Mouse (Mus musculus): ENCODE data around the gene Tmem270.

The Tmem270 gene

DNA sequence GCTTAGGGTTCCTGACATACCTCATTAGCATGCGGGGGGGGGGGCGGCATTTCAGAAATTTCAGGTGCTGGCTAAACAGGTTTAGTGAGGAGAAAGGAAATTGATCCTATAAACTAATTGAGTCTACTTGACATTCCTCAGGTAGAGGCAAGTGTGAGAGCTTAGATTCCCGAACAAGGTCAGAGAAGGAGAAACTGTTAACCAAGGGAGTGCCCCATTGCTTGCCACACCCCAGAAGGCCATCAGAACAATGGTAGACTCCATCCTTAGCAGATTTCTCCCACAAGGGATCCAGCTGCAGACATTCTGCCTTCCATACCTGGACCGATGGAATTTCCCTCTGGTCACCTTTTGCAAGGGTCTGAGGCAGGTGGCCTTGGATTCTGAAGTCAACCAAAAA is 20.2 kb upstream of the Tmem270 start:
- DNase-seq: no peak

DNA sequence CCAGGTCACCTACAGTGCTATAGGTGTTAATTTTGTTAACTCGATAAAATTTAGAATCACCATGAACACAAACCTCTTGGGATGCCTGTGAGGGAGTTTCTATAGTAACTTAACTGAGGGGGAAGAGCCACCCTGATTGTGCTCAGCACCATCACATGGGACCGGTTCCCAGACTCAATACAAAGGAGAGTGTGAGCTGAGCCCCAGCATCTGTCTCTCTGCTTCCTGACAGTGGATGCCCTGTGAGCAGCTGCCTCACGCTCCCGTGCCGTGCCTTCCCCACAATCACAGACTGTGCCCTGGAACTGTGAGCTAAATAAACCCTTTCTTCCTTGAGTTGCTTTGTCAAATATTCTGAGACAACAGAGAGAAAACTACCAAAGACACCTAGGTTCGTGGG is 16.6 kb upstream of the Tmem270 start:
- no peak for DNase-seq

DNA sequence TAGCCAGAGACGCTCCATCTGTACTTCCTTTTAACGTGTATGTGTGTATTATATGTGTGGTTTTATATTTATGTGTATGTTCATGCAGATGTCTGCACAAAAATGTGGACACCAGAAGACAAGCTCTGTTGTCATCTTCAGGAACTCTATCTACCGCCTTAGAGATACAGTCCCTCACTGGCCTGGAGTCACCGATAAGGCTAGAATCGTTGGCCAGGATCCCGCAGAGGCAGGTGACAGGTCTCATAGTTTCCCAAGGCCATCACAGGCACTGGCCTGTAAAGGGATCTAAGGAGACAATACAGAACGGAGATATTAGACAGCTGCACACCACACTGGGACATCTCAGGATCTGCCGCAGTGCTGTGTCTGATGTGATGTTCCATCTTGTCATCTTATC is 14.6 kb upstream of the Tmem270 start:
- no peak for DNase-seq

DNA sequence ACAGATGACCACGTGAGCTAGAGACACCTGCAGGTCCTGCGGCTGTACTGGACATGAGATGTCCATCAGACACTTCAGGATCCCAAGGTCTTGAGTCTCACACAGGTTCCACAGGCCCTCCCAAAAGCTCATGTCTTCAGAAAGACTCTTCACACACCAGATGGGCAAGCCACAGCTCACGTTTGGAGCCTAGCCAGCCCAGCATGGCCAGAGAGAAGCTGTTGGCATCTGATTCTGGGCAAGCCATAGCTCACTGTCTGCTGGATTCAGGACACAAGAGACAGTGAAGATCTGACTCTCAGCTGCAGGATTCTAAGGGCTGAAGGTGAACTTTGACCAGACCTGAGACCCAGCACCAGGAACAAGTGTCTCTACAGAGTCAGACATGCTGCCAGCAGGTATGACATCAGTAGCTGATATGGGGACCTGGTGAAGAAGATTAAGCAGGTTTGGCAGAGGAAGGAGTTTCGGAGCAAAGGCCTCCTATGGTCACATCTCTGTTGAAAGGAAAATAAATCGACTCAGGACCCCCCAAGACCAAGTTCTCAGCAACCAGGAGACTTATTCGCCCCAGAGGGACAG is 13.7 kb upstream of the Tmem270 start:
- DNase-seq: no peak

DNA sequence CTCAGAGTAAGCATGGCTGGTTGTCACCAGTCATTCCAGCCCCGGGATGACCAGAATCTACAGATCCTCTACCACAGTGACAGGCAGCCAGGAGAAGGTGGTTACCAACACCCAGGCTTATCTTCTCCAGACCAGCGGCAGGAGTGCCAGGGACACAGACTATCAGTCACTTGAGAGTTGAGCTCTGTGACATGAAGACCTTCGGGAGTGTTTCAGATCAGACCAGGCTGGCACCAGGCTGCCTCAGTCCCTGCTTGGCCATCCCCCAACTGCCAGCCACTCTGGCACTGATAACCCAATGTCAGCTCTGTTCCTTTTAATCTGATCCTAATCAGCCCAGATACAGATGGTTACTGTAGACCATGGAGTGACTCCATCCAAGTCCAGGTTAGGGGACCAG is 12.6 kb upstream of the Tmem270 start:
- DNase-seq: no peak

DNA sequence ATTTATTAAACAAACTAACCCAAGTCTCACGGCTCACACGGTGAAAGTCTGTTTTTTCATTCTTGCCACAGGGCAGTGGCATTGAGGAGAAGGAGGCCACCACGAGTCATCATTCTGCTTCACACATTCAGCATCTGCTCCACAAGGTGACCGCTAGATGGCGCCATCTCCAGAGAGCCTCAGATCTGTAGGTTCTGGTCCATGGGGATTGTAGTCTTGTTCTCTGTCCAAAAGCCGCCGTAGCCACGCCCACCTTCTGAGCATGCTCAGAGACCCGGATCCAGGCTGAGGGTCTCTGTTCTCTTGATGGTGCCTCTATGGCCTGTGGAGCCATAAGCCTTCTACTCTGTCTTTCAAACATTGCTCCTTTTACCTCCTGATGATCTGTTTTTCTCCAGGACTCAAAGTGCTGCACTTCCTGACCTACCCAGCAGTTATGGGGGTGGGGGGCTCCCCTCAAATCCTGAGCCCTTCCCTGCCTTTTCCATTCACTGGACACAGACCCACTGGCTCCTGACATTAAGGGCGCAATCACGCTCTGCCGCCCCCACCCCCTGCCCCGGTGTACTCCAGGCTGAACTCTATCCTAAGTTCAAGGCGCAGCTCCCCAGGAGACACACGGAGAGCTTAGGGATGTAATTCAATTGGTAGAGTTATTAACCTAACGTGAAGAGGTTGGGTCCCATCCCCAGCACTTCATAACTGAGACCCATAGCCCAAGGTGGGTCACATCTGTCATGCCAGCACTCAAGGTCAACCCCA is 11.7 kb upstream of the Tmem270 start:
- peak; percentile 64 for DNase-seq

DNA sequence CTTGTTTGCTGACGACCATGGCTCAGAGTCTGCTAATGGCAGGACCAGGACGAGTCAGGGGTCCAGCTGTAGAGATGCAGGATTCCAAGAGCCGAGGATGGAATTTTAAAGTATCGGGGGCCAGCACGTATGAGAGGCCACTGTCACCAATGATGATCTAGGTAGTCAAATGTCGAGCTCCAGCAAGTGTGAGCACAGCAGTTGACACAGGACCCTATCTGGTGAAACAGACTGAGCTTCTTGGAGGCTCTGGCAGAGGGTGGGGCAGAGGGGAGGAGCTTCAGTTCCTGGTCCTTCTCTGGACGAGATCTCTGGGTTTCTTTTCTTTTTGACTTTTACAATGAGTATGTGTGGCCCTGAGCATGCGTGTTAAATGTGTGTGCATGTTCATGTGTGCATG is 8.8 kb upstream of the Tmem270 start, which contains the start of gene Cldn13:
Cldn13 (minus strand) TSS at position 216 of the 400 bp plus-strand sequence.
- DNase-seq: no peak

DNA sequence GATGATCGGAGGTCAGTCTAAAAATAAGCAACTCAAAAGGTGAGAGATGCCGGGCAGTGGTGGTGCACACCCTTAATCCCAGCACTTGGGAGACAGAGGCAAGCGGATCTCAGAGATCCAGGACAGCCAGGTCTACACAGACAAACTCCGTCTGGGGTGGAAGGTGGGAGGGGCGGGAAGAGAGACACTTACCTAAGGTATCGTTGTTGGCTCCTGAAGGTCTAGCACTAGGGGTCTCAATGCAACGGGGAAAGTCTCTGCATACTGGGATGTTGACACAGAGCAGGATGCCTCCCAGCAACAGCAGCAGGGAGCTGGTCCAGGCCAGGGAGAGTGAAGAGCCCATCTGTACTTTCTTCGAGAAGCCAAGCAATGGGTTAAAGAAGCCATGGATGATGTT is 8.0 kb upstream of the Tmem270 start:
- no peak for DNase-seq

DNA sequence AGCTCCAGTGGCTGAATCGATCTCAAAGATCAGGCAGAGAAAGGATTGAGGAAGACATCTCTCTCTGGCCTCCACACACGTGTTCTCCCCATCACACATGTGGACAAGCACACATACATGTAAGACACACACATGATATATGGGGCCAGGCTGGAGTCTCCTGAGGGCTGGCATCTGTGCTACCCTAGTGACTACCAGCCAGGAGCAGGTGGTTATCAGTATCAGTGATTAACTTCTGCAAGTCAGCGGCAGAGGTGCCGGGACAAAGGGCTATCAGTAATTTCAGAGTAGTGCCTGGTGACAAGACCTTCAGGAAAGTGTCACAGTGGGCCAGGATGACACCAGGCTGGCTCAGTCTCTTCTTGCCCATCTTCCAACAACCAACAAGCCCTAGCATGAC is 7.2 kb upstream of the Tmem270 start:
- DNase-seq: no peak

DNA sequence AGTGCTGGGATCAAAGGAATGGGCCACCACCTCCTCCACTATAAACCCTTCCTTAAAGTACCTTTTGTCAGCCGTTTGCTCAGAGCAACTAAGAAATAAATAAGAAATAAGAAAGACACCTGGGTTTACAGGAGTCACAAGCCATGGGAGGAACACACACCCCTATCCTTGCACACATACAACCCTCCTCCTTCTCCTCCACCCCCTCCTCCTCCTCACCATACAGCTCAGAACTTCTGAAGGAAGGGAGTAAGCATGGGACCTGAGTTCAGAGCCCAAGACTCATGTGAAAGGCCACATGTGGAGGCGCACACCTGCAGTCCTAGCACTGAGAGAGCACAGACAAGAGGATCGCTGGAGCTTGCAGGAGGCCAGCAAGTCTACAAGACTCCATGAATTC is 6.8 kb upstream of the Tmem270 start:
- DNase-seq: no peak

DNA sequence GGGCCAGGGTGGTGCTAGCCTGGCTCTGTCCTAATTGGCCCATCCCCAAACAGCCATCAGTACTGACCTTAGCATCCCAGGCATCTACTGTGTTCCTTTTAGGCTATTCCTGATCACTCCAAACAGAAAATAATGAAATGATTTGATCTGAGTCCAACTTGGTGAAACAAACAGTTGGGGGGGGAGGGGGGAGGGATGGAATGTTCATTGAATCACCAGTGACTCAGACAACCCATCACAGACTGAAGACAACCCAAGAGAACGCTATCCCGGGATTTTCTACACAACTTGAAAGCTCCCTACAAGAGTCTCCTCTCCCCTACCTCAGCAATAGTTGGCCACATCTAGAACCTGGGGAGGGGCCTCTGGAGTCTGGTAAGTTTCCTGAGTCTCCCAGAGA is 5.4 kb upstream of the Tmem270 start:
- no peak for DNase-seq

DNA sequence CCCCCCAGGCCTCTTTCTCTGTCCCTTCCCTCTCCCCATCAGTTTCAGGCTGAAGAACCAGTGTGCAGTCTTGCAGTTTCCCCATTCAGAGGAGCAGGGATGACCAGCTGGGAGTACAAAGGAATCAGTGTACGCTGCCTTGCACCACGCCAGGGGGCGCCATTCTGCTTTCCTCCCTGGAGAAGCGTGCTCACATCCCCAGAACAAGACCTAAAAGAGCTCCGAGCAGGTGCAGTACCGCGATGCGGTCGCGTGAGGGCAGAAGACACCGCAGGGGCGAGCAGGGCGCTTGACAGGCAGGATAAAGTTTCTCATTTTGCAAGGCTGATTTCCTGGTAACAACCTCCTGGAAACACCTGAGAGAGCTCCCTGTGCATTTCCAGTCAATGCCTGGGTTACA is 602 bp upstream of the Tmem270 start:
- DNase-seq: peak; percentile 99

DNA sequence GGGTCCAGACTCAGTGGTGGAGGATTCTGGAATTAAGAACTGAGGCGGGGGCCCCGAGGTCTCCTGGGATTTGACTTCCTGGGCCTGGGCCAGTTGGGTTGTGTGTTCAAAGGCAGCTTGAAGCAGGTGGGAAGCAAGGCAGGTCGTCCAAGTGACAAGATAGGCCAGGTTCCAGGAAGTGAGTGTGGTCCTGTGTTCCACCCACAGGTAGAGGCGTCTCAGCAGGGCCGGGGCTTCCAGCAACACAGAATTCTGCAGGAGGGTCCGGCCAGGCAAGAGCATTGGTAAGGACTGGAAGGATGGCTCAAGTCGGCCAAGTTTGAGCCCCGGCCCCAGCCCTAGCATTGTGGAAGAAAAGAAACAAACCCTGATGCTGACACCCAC is 4.9 kb downstream of the Tmem270 start:
- DNase-seq: no peak

DNA sequence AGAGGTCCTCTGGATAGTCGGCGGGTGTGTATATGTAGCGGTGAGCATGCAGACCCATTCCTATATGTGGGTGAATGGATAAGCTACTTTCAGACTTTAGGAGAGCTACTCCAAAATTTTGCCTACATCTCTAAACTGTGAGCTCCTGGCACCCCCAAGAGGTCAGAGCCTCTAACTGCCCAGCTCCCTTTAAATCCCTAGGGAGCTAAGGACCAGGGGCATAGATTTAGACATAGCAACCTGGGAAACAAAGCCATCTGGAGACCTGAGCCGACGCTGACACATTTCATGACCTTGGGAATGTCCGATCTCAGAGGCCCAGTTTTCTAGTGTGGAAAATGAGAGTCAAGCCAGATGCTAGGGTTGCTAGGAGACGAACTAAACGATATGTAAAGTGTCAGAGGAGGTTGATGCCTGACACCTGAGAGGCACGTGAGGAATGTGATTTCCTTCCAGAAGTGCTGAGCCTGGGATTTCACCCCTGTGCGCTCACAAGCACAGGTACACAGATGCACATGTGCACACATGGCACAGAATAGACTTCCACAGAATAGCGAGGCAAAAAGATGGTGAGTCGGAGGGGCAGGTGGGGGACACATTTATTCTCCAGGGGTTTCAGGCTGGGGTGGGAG is 5.4 kb downstream of the Tmem270 start:
- peak; percentile 39 for DNase-seq

DNA sequence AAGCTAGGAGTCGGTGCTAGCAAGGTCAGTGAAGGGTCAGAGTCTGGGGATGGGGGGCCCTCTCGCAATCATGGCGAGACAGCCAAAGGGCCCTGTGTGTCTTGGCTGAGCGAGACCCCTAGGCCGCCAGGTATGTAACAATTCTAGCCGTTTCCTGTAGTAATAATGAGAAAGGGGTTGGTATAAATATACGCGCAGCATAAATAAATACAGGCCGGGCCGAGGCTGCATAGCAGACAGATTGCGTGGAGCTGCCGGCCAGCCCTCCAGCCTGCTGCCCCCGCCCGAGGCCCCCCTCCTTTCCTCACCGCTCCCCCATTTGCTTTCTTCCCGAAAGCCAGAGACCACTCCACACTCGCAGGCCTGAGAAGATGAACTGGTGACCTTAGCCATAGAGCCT is 8.9 kb downstream of the Tmem270 start:
- no peak for DNase-seq

DNA sequence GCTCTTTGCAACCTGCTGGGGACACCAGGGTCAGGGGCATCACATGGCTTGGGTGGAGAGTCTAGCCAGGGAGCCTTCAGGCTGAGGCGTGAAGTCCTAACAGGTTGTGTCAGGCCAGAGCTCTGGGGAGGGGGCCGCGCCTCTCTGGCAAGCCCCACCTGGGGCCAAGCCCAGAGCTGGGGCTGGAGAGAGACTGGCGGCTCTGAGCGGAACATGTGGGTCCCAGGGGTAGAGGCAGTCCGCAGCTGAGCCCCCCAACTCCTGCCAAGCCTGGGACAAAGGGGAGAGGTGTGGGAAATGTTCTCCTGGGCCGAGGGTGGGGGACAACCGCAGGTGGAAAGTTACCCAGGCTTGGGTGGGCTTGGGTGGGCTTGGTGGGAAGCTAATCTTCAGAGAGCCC is 9.6 kb downstream of the Tmem270 start:
- DNase-seq: no peak

DNA sequence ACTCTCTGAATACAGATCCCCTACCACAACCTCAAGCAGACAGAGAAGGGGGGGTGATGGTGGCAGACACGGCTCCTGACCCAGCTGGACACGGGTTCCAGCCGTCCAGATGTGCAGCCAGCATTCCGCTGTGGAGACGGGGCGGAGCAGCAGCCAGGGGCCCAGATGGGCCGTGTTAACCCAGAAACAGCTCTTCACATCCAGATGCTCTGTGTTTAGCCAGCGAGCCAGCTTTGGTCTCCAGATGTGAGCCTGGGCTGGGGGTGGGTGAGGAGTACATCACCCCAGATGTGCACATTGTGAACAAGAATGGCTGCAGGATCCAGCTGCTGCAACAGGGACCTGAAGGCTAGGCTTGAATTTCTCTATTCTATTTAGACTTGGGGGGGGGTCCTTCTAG is 11.2 kb downstream of the Tmem270 start:
- DNase-seq: no peak

DNA sequence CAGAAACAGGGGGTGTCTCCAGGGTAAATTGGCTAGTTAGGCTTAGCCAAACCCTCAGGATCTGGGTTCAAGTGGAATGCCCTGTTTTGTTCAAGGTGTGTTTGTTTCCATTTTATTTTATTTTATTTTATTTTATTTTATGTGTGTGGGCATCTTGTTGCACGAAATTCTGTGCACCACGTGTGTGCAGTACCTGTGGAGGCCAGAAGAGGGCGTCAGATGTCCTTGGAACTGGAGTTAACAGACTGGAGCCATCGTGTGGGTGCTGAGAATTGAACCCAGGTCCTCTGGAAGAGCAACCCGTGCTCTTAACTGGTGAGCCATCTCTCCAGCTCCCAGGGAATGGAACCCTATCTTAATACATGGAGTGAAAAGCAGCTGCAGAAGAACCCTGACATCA is 13.8 kb downstream of the Tmem270 start:
- no peak for DNase-seq

DNA sequence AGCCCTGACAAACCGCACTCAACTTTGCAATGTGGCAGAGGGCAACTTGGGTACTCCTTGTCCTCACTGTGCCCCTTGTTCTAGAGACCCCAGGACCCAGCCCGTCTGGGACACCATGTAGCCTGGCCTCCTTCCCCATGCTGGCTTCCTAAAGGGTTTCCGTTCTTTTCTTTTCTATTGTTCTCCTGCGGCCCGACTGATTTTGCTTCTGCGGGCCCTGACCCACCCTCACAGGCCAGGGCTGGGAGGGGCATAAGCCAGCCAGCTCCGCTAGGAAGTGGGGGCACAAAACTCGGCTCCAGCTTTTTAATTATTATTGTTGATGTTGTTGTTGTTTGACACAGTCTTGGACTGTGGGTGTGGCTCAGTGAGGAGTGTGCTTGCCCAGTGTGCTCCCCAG is 15.0 kb downstream of the Tmem270 start:
- no peak for DNase-seq

DNA sequence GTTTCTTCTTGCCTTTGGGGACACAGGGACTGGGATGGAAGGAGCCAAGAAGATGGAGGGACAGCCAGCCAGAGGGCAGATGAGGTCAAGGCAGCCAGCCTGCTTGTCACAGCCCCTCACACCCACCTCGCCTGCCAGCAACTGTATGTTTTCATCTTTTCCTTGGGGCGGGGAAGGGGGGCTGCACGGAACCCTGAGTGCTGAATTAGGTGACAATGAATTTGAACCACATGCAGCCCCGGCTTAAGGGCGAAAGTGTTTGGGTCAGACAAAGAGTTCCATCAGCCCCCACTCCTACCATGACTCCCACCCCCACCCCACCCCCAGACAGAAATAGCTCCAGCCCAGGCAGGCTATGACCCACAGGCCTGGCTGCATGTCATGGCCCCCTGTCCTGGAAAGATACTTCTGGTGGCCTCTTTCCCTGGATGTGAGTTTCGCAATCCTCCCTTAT is 15.9 kb downstream of the Tmem270 start:
- no peak for DNase-seq

DNA sequence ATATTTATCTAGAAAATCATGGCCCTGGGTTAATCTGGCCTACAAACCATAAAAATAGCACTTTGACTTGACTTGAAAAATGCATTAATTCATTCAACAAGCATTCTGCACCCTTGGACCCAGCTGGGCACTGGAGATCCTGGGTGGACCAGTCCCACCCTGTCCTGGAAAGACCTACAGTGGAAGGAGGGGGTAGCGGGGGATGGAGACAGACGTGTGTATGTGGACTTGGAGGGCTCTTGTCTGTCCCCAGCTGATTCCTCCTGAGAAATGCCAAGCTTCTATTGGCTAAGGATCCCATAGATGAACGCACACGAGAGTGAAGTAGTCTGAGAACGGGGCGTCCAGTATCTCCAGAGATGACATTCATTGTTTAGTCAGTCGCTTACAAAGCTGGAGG is 18.0 kb downstream of the Tmem270 start:
- no peak for DNase-seq

DNA sequence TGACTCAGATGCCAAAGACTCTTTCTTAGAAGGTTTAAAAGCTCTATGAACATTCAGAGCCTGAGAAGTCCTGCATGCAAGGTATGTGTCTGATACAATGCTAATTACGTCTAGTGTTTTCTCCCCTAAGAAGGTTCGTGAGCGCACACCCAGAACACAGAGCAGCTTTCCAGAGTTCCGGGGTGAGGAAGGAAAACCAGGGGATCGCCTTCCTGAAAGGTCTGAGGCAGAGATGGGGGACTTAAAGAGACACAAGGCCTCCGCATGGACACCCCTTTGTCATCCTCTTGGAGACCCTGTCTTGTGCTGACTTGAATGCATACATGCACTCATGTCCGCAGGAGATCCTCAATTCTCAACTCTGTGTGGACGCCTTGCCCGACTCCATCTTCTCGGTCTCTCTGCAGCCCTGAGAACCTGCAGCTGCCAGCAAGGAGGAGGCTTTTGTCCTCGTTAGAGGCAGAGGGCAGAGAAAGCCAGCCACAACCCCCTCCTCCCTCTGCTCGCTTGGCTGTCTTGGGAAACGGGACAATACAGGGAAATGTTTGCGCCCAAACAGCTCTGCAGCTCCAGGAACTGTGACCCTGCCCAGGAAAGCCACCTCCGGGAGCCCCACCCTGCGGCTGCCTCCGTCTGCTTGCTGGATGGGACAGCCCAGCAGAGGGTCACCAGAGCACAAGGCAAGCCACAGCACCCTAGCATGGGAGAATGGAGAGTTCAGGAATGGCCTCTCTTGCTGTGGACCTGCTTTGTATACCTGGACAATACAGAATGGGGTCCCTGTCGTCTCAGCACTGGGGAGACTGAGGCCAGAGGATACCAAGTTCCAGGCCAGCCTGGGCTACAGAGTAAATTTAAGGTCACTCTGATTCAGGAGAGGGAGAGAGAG is 18.8 kb downstream of the Tmem270 start:
- no peak for DNase-seq

DNA sequence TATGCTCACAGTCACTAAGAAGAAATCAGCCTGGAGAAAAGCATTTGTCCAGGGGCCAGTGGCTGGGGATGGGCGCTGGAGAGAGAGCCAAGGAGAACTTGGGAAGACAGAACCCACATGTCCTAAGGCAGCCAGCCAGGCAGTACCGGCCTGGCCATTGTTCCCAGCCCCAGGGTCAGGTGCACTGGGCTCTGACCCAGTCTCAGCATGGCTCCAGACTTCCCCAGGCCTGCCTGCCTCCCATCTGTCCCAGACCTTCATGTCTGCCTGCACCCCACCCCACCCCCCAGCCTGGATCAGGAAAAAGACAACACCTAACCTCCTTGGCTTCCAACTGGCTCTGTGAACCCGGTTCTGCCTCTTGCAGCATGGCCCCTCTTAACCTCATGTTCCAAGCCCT is 23.5 kb downstream of the Tmem270 start:
- DNase-seq: no peak

Measured in right cerebral cortex, postnatal 4 days (tissue).